Mouse (Mus musculus): ENCODE data around the gene Tcf7l1. TPM values are rescaled to one million over a fixed set of nuclear protein-coding genes. Genes with fewer than 3 reads are reported as not detected.

Gene Tcf7l1
- polyA plus RNA-seq, 1 experiment from 2014 or later: 48.8 TPM

- Histone ChIP-seq H3K36me3 (ENCODE audit: control insufficient read depth, insufficient read depth, low read length) (no peaks in the 10 kb centered on the region), H3K4me1 (ENCODE audit: control insufficient read depth, insufficient read depth, low read length) (no peaks in the 10 kb centered on the region), H3K27me3 (ENCODE audit: control insufficient read depth, insufficient read depth, low read length) (no peaks in the 10 kb centered on the region), H3K9ac (ENCODE audit: low read depth, low read length) (no peak overlapping the region), H3K27ac (ENCODE audit: low read depth, low read length) (no peak overlapping the region), H3K4me3 (ENCODE audit: low read length) (no peak overlapping the region), H3K4me2 (replicated peaks; ENCODE audit: low read depth, low read length) (no peak overlapping the region), H3K9me3 (ENCODE audit: control insufficient read depth, low read length) (no peaks in the 10 kb centered on the region)
- 48% methylated on average over 16 of the region's 16 CpGs for WGBS
- ATAC-seq (ENCODE audit: low FRiP score, low TSS enrichment): no peak
Measured at GRCm38 (mm10) chr6:72795444-72795843, 6.4 kb upstream of the Tcf7l1 start.

DNA sequence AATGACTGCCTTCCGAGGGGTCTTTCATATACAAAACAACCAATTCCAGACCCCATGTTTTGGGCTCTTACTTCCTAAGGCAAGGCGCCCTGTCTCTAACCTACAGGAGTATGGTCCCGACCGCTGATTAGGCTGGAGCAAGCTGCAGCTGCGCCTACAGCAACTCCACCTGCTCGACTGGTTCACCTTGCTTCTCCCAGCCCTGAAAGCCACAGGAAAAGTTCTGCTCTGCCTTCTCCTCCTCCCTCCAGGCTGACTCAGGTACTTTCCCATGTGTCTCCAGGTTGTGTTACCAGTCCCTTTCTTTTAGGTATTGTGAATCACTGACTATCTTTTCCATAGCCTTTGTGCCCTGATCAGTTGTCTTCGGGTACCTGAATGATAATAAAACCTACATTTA lies 5.8 kb upstream of the Tcf7l1 start:
- H3K9me3 ChIP-seq (ENCODE audit: control insufficient read depth, low read length): no peaks in the 10 kb centered on the region
- H3K4me1 ChIP-seq (ENCODE audit: control insufficient read depth, insufficient read depth, low read length): no peaks in the 10 kb centered on the region
- H3K4me2 ChIP-seq (replicated peaks; ENCODE audit: low read depth, low read length): no peak overlapping the region
- WGBS: 41% methylated on average over 7 of the region's 7 CpGs
- no peak for ATAC-seq (ENCODE audit: low FRiP score, low TSS enrichment)
- H3K9ac ChIP-seq (ENCODE audit: low read depth, low read length): no peak overlapping the region
- no peaks in the 10 kb centered on the region for H3K27me3 ChIP-seq (ENCODE audit: control insufficient read depth, insufficient read depth, low read length)
- H3K36me3 ChIP-seq (ENCODE audit: control insufficient read depth, insufficient read depth, low read length): no peaks in the 10 kb centered on the region
- no peak overlapping the region for H3K4me3 ChIP-seq (ENCODE audit: low read length)
- H3K27ac ChIP-seq (ENCODE audit: low read depth, low read length): no peak overlapping the region

DNA sequence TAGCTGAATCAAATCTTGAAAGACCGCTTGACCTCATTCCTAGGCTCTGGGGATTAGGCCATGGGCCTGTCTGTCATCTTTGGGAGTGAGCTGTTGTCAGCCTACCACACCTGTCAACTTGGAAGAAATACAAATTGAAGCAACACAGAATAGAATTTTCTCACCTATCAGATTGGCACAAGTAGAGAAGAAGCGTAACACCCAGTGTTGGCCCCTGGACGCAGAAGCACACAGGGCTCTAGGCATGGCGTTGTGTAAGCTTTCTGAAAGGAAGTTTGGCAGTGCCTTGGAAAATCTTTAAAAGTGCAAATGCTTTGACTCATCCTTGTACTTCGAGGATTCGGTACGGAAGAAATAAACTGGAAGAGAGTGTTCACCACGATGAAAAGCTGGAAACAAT lies 3.6 kb upstream of the Tcf7l1 start:
- Histone ChIP-seq H3K4me3 (ENCODE audit: low read length) (no peak overlapping the region), H3K4me1 (ENCODE audit: control insufficient read depth, insufficient read depth, low read length) (no peaks in the 10 kb centered on the region), H3K9me3 (ENCODE audit: control insufficient read depth, low read length) (no peaks in the 10 kb centered on the region), H3K27me3 (ENCODE audit: control insufficient read depth, insufficient read depth, low read length) (no peaks in the 10 kb centered on the region), H3K4me2 (replicated peaks; ENCODE audit: low read depth, low read length) (no peak overlapping the region), H3K9ac (ENCODE audit: low read depth, low read length) (no peak overlapping the region), H3K36me3 (ENCODE audit: control insufficient read depth, insufficient read depth, low read length) (no peaks in the 10 kb centered on the region), H3K27ac (ENCODE audit: low read depth, low read length) (no peak overlapping the region)
- ATAC-seq (ENCODE audit: low FRiP score, low TSS enrichment): no peak
- 95% methylated on average over 8 of the region's 8 CpGs for WGBS

DNA sequence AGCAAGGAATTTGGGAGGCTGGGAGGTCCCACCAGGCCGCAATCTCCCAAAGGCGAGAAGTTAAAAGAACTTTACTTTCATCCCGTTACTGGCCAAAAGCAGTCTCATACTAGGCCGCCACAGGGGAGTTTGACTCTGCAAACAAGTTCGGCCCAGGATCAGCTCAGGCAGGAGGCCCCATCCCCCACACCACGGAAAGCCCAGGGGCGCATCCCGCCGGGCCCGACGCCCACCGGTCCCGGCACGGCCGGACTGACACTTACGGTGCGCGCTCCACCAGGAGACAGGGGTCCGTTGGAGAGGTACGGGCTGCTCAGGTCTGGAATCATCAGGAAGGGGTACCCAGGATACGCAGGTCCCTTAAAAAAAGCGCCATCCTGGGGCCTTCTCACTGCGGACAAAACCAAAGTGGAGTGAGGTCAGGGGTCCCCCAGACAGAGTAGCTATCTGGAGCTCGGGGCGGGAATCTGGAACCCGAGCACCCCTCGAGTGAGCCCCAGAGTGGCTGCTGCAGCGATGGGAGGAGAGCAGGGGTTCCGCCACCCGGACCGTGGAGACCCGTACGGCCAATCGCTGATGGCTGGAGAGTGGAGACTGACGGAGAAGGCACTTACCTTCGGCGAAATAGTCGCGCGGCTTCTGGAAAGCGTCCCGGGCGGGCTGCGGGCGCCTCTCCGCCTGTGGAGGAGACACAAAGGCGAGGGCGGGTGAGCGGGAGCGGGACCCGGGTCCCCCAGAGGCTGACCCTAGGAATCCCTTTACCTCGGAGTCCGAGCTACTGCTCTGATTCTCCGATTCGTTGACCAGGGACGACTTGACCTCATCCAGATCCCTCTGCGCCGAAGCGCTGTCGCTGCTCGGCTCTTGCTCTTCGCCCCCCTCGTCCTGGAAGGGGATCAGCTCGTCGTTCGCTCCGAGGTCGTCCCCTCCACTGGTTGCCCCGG lies 834 bp downstream of the Tcf7l1 start:
- Histone ChIP-seq H3K4me2 (replicated peaks; ENCODE audit: low read depth, low read length) (peak overlapping the region; percentile 90), H3K27ac (ENCODE audit: low read depth, low read length) (peak overlapping the region; percentile 94), H3K4me3 (ENCODE audit: low read length) (peak overlapping the region; percentile 88), H3K27me3 (ENCODE audit: control insufficient read depth, insufficient read depth, low read length) (no peaks in the 10 kb centered on the region), H3K36me3 (ENCODE audit: control insufficient read depth, insufficient read depth, low read length) (peaks cover 16% of the 10 kb centered on the region; the same call in 1 of the 2 replicates), H3K9ac (ENCODE audit: low read depth, low read length) (peak overlapping the region; percentile 94), H3K4me1 (ENCODE audit: control insufficient read depth, insufficient read depth, low read length) (0 out of 2 replicates have a peak, but pooled peaks cover 3% of the 10 kb centered on the region), H3K9me3 (ENCODE audit: control insufficient read depth, low read length) (no peaks in the 10 kb centered on the region)
- ATAC-seq (ENCODE audit: low FRiP score, low TSS enrichment): peak; percentile 24
- under 1% methylated on average over 61 of the region's 69 CpGs for WGBS

GRCm38 (mm10) chr6:72787322-72787947 lies 1.6 kb downstream of the Tcf7l1 start:
- Histone ChIP-seq H3K4me1 (ENCODE audit: control insufficient read depth, insufficient read depth, low read length) (0 out of 2 replicates have a peak, but pooled peaks cover 3% of the 10 kb centered on the region), H3K4me2 (replicated peaks; ENCODE audit: low read depth, low read length) (peak overlapping the region; percentile 90), H3K9ac (ENCODE audit: low read depth, low read length) (peak overlapping the region; percentile 94), H3K27ac (ENCODE audit: low read depth, low read length) (peak overlapping the region; percentile 37; the same call in 1 of the 2 replicates), H3K4me3 (ENCODE audit: low read length) (peak overlapping the region; percentile 88), H3K9me3 (ENCODE audit: control insufficient read depth, low read length) (no peaks in the 10 kb centered on the region), H3K36me3 (ENCODE audit: control insufficient read depth, insufficient read depth, low read length) (peaks cover 23% of the 10 kb centered on the region; the same call in 1 of the 2 replicates), H3K27me3 (ENCODE audit: control insufficient read depth, insufficient read depth, low read length) (no peaks in the 10 kb centered on the region)
- WGBS: 4% methylated on average over 19 of the region's 19 CpGs
- no peak for ATAC-seq (ENCODE audit: low FRiP score, low TSS enrichment)

- peaks cover 46% of the 10 kb centered on the region for H3K36me3 ChIP-seq (ENCODE audit: control insufficient read depth, insufficient read depth, low read length)
- 93% methylated on average over 4 of the region's 4 CpGs for WGBS
- no peak for ATAC-seq (ENCODE audit: low FRiP score, low TSS enrichment)
Measured at GRCm38 (mm10) chr6:72783780-72784179, 5.3 kb downstream of the Tcf7l1 start.

GRCm38 (mm10) chr6:72778779-72779776 lies 10.0 kb downstream of the Tcf7l1 start:
- H3K9me3 ChIP-seq (ENCODE audit: control insufficient read depth, low read length): no peaks in the 10 kb centered on the region
- H3K4me2 ChIP-seq (replicated peaks; ENCODE audit: low read depth, low read length): no peak overlapping the region
- H3K9ac ChIP-seq (ENCODE audit: low read depth, low read length): no peak overlapping the region
- no peaks in the 10 kb centered on the region for H3K27me3 ChIP-seq (ENCODE audit: control insufficient read depth, insufficient read depth, low read length)
- 0 out of 2 replicates have a peak, but pooled peaks cover 6% of the 10 kb centered on the region for H3K4me1 ChIP-seq (ENCODE audit: control insufficient read depth, insufficient read depth, low read length)
- WGBS: 78% methylated on average over 15 of the region's 15 CpGs
- no peak overlapping the region for H3K4me3 ChIP-seq (ENCODE audit: low read length)
- H3K36me3 ChIP-seq (ENCODE audit: control insufficient read depth, insufficient read depth, low read length): peaks cover 34% of the 10 kb centered on the region
- ATAC-seq (ENCODE audit: low FRiP score, low TSS enrichment): no peak
- H3K27ac ChIP-seq (ENCODE audit: low read depth, low read length): no peak overlapping the region

More at GRCm38 (mm10) chr6:72783780-72784179, 5.3 kb downstream of the Tcf7l1 start:
- no peak overlapping the region for H3K9ac ChIP-seq (ENCODE audit: low read depth, low read length)
- H3K4me1 ChIP-seq (ENCODE audit: control insufficient read depth, insufficient read depth, low read length): 0 out of 2 replicates have a peak, but pooled peaks cover 5% of the 10 kb centered on the region
- H3K4me3 ChIP-seq (ENCODE audit: low read length): no peak overlapping the region
- H3K27me3 ChIP-seq (ENCODE audit: control insufficient read depth, insufficient read depth, low read length): no peaks in the 10 kb centered on the region
- H3K9me3 ChIP-seq (ENCODE audit: control insufficient read depth, low read length): no peaks in the 10 kb centered on the region
- H3K27ac ChIP-seq (ENCODE audit: low read depth, low read length): no peak overlapping the region
- no peak overlapping the region for H3K4me2 ChIP-seq (replicated peaks; ENCODE audit: low read depth, low read length)

DNA sequence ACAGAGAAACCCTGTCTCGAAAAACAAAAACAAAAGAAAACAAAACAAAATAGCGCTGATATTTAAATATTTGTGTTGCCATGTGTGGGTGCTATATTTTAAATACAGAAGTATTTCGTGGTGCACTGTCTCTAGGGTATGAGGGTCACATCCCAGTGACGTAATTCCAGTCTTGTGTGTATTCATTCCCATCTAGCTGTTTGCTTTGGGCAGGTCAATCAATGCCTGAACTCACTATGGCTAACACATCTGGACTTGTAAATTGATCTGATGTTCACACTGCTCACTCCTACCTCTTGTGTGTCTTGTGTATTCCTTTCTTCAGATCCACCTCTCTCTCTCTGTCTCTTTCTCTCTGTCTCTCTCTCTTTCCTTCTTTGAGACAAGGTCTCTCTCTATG lies 11.8 kb downstream of the Tcf7l1 start:
- Histone ChIP-seq H3K9ac (ENCODE audit: low read depth, low read length) (no peak overlapping the region), H3K4me1 (ENCODE audit: control insufficient read depth, insufficient read depth, low read length) (0 out of 2 replicates have a peak, but pooled peaks cover 9% of the 10 kb centered on the region), H3K4me3 (ENCODE audit: low read length) (no peak overlapping the region), H3K27me3 (ENCODE audit: control insufficient read depth, insufficient read depth, low read length) (no peaks in the 10 kb centered on the region), H3K4me2 (replicated peaks; ENCODE audit: low read depth, low read length) (no peak overlapping the region), H3K27ac (ENCODE audit: low read depth, low read length) (no peak overlapping the region), H3K9me3 (ENCODE audit: control insufficient read depth, low read length) (no peaks in the 10 kb centered on the region), H3K36me3 (ENCODE audit: control insufficient read depth, insufficient read depth, low read length) (peaks cover 25% of the 10 kb centered on the region)
- no peak for ATAC-seq (ENCODE audit: low FRiP score, low TSS enrichment)
- 78% methylated on average over 4 of the region's 4 CpGs for WGBS

Measured in kidney, embryonic 14.5 days (tissue).